Mouse (Mus musculus): ENCODE data around the gene Vmn1r195. TPM values are rescaled to one million over a fixed set of nuclear protein-coding genes. Genes with fewer than 3 reads are reported as not detected.
"Not testable (repeated sequence)": the region's sequence is repeated elsewhere in the genome, so short reads cannot be mapped to it uniquely, and the experiment has no call there.

The Vmn1r195 gene
- polyA plus RNA-seq (2016; fragmentation: Nextera tagmentation; extraction: Ambion mirVana): not detected in 2 replicates

DNA sequence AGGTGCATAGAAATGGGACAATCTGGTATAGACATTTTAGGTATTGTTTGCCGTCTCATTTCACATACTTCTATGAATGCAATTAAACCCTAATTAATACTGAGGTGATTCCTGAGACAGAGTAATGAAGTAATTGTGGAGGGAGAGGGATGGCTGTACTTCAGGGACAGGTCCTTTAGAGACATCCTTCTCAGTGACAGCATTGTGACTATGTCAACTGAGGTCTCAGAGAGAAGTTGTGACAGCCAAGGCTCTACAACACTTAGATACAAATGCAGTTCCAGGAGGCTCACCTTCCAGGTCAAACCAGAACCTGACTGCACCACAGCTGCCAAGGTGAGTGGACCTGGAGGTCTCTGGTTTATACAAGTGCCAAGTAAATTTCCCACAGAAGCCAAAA lies at the start of gene Vmn1r195:
TSS of gene Vmn1r195 (plus strand) at position 301 of the 400 bp plus-strand sequence.
- H3K4me1 ChIP-seq; H3K36me3 ChIP-seq; H3K27ac ChIP-seq; H3K4me3 ChIP-seq; H3K27me3 ChIP-seq; H3K9ac ChIP-seq; ATAC-seq (ENCODE audit: insufficient number of reproducible peaks, insufficient read depth, low FRiP score, low TSS enrichment); H3K9me3 ChIP-seq; H3K4me2 ChIP-seq (replicated peaks): not testable (repeated sequence)
- 85% methylated on average over 1 of the region's 1 CpGs for WGBS

DNA sequence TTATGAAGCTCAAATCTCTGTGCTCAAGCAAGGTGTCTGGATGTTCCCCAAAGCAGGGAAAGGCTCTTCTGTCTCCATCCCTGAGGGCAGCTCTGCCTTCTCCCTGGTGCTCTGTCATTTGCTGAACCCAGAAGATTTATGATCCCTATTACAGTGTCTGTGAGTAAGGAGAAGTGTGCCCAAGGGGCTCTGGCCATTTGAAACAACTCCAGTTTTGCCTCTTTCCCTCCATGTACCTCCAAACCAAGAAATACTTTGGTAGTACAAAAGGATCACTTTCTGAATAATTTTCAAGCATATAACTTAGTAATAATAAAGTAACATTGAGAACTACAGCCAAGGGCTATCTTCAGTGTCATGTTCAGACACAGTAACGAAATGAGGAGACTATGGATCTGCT lies 47.3 kb upstream of the Vmn1r195 start, which contains the start of gene Vmn1r193:
TSS of gene Vmn1r193 (minus strand) at position 101 of the 400 bp plus-strand sequence.
- not testable (repeated sequence) for H3K27ac ChIP-seq; H3K36me3 ChIP-seq; ATAC-seq (ENCODE audit: insufficient number of reproducible peaks, insufficient read depth, low FRiP score, low TSS enrichment); H3K4me2 ChIP-seq (replicated peaks); H3K27me3 ChIP-seq; H3K9me3 ChIP-seq; H3K9ac ChIP-seq; H3K4me3 ChIP-seq; H3K4me1 ChIP-seq
- WGBS: 76% methylated on average over 1 of the region's 1 CpGs

DNA sequence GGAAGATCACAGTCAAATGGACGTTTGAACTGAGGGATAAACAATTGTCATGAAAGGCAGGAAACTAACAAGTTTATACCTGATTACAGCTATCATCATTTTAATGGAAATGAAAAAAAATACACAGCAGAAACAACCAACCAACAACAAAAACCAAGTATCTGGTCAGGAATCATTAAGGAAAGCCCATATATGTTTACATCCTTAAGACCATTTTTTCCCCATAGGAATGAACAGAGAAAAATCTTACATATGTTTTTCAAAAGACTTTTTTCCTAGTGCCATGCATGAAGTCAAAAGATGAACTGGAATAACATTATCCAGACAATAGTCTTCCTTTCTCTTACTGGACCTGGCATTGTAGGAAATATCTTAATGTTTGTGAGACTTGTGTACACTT lies 26.4 kb upstream of the Vmn1r195 start, which contains the start of gene Vmn1r194:
TSS of gene Vmn1r194 (plus strand) at position 301 of the 400 bp plus-strand sequence.
- Histone ChIP-seq H3K9ac (no peak within 1 kb of the TSS), H3K27ac (no peak within 1 kb of the TSS), H3K4me1 (no peaks in the 10 kb centered on the region), H3K4me3 (no peak within 1 kb of the TSS), H3K36me3 (no peaks in the 10 kb centered on the region), H3K4me2 (replicated peaks) (no peak within 1 kb of the TSS), H3K27me3 (no peaks in the 10 kb centered on the region), H3K9me3 (no peaks in the 10 kb centered on the region)
- 48% methylated on average over 1 of the region's 1 CpGs for WGBS
- ATAC-seq (ENCODE audit: insufficient number of reproducible peaks, insufficient read depth, low FRiP score, low TSS enrichment): no peak

DNA sequence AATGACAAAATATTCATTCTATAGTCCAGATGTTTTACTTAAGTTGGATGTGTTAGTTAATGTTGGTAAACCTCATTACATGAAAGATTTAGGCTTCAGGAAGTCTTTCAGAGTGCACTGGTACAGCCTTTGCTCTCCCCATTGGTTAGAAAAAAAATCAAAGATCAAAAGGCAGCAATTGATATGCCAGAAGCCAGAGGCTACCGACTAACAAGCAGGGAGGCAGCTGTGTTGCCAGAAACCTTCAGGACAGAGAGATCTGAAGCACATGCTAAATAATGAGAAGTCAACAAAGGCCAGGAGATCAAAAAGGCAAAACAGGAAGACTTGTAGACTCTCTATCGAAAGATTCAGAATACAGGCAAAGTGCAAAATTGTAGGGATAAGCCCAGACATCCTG lies 1.4 kb downstream of the Vmn1r195 start:
- no peak overlapping the region for H3K27ac ChIP-seq
- no peak for ATAC-seq (ENCODE audit: insufficient number of reproducible peaks, insufficient read depth, low FRiP score, low TSS enrichment)
- H3K27me3 ChIP-seq: no peaks in the 10 kb centered on the region
- no peaks in the 10 kb centered on the region for H3K4me1 ChIP-seq
- no peaks in the 10 kb centered on the region for H3K36me3 ChIP-seq
- no peak overlapping the region for H3K9ac ChIP-seq
- 39% methylated on average over 2 of the region's 2 CpGs for WGBS
- no peaks in the 10 kb centered on the region for H3K9me3 ChIP-seq
- no peak overlapping the region for H3K4me2 ChIP-seq (replicated peaks)
- H3K4me3 ChIP-seq: no peak overlapping the region

DNA sequence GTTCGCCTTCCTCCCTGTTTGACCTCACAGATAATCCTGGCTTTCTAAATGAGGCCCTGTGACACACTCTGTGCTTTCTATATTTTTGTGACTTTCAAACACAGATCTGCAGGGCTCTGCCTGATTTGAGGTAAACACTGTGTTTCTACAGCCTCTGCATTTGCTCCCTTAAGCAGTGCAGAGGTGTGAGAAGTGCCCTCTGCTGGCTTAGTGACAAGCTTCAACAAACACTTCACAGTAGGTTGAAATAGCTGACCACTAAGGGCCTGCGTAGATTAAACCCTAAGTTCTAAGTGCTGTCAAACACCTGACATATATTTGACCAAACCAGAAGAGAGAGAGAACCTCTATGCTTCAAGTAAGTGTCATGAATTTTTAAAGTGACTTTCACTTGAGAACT lies 14.3 kb downstream of the Vmn1r195 start:
- Histone ChIP-seq H3K4me2 (replicated peaks) (no peak overlapping the region), H3K9me3 (no peaks in the 10 kb centered on the region), H3K27me3 (no peaks in the 10 kb centered on the region), H3K4me1 (no peaks in the 10 kb centered on the region), H3K9ac (no peak overlapping the region), H3K4me3 (no peak overlapping the region), H3K36me3 (no peaks in the 10 kb centered on the region), H3K27ac (no peak overlapping the region)
- ATAC-seq (ENCODE audit: insufficient number of reproducible peaks, insufficient read depth, low FRiP score, low TSS enrichment): no peak
- WGBS: 69% methylated on average over 2 of the region's 2 CpGs

DNA sequence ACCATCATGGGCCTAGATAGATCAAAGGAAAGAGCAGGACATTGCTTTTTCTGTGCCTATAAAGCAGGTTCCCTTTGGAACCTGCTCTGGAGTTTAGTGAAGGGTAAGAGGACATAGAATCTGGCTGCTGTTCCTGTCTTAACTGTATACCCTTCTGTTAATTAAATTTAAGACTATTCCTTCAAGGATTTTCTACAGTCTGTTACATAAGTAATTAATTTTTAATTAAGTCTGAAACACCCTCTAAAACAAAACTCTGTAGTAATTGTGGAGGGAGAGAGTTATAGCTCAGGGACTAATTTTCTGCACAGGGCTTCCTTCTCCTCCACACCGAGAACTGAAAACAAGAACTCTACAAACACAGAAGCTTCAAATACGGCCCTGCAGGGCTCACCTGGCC lies 19.3 kb downstream of the Vmn1r195 start, which contains the start of gene Vmn1r196:
TSS of gene Vmn1r196 (plus strand) at position 301 of the 400 bp plus-strand sequence.
- Histone ChIP-seq H3K27me3 (no peaks in the 10 kb centered on the region), H3K27ac (no peak within 1 kb of the TSS), H3K9me3 (no peaks in the 10 kb centered on the region), H3K4me2 (replicated peaks) (no peak within 1 kb of the TSS), H3K36me3 (no peaks in the 10 kb centered on the region), H3K4me1 (no peaks in the 10 kb centered on the region), H3K4me3 (no peak within 1 kb of the TSS), H3K9ac (no peak within 1 kb of the TSS)
- ATAC-seq (ENCODE audit: insufficient number of reproducible peaks, insufficient read depth, low FRiP score, low TSS enrichment): no peak
- WGBS: 65% methylated on average over 2 of the region's 2 CpGs

DNA sequence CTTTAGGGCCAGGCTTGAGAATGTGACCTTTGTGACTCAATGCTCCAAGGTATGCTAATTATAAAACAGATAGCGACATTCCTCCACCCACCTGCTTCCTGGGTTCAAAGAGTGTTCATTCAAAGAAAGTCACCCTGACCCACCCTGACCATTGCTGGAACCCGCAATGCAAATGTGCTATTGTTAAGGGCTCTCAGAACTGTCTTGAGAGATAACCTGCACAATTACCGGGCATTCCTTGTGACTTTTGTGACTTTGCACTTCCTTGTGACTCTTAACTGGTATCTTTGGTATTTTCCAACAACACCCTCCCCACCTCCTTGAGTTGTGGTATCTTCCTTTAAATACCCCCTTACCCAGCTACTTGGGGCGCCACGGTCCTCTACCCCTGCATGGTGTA lies 37.8 kb downstream of the Vmn1r195 start:
- not testable (repeated sequence) for H3K36me3 ChIP-seq; H3K27me3 ChIP-seq; H3K27ac ChIP-seq; H3K9ac ChIP-seq; H3K4me3 ChIP-seq; H3K9me3 ChIP-seq; ATAC-seq (ENCODE audit: insufficient number of reproducible peaks, insufficient read depth, low FRiP score, low TSS enrichment); H3K4me1 ChIP-seq; H3K4me2 ChIP-seq (replicated peaks)
- 90% methylated on average over 5 of the region's 5 CpGs for WGBS

DNA sequence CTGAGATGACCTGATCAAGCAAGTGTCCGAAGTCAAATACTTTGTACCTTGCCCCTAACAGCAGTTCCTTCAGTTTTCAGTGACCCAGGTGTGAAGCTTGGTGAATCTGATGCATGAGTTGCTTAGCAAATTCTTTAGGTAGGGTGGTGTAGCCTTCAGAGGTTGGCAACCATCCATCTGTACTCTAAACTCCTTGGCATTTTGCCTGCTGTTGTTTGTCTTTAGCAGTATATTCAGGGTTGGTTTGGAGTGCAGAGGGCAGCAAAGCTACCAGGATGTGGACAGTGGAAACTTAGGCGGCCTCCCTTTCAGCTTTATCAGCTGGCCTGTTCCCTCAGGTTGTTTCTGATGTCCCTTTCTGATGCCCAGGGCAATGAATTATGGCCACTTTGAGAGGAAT lies 45.0 kb downstream of the Vmn1r195 start:
- Histone ChIP-seq H3K27me3 (no peaks in the 10 kb centered on the region), H3K4me2 (replicated peaks) (no peak overlapping the region)
- no peak for ATAC-seq (ENCODE audit: insufficient number of reproducible peaks, insufficient read depth, low FRiP score, low TSS enrichment)

DNA sequence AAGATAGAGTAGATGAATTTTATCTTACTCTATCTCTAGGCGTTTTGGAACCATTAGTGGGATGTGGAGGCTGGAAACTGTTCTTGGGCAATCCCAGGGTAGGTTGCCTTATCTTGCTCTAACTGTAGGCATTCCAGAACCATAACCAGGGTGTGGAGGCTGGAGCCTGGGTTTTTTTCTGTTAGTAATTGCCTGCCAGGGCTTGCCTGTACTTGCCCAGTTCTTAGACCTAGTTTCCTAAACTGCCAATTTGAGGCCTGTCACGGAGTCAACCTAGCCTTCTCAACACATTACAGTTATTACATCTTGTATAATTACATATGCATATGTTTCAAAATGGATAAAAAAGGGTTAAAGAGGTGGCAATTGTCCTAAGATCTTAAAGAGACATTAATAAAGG lies 47.0 kb downstream of the Vmn1r195 start:
- no peak for ATAC-seq (ENCODE audit: insufficient number of reproducible peaks, insufficient read depth, low FRiP score, low TSS enrichment)
- Histone ChIP-seq H3K27ac (no peak overlapping the region), H3K9ac (no peak overlapping the region), H3K4me1 (no peaks in the 10 kb centered on the region), H3K4me3 (no peak overlapping the region), H3K9me3 (no peaks in the 10 kb centered on the region), H3K4me2 (replicated peaks) (no peak overlapping the region), H3K27me3 (no peaks in the 10 kb centered on the region), H3K36me3 (no peaks in the 10 kb centered on the region)
- WGBS: 75% methylated on average over 2 of the region's 2 CpGs

More for the DNA sequence above, 45.0 kb downstream of the Vmn1r195 start:
- Histone ChIP-seq H3K9ac (no peak overlapping the region), H3K9me3 (no peaks in the 10 kb centered on the region), H3K4me3 (no peak overlapping the region), H3K27ac (no peak overlapping the region), H3K4me1 (no peaks in the 10 kb centered on the region), H3K36me3 (no peaks in the 10 kb centered on the region)
- 77% methylated on average over 2 of the region's 2 CpGs for WGBS

DNA sequence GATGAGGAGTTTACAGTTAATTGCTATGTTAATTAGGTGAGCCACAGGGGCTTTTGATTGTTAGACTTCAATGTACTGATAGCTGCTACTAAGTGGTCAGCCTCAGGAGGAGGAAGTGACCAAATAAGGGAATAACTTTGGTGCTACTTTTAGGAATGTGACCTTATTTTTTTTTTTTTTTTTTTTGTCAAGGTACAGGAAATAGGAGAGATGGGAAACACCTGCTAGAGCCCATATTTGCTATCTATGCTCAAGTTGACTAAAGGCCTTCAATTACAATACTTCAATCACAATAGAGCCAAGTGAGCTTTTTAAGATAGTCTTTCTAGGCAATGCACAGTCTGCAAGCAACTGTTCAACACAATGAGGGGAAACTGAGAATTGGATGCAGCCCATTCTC lies 49.8 kb downstream of the Vmn1r195 start:
- ATAC-seq (ENCODE audit: insufficient number of reproducible peaks, insufficient read depth, low FRiP score, low TSS enrichment): no peak
- Histone ChIP-seq H3K9me3 (no peaks in the 10 kb centered on the region), H3K36me3 (no peaks in the 10 kb centered on the region), H3K27ac (no peak overlapping the region), H3K4me3 (no peak overlapping the region), H3K4me2 (replicated peaks) (no peak overlapping the region), H3K4me1 (no peaks in the 10 kb centered on the region), H3K9ac (no peak overlapping the region), H3K27me3 (no peaks in the 10 kb centered on the region)

DNA sequence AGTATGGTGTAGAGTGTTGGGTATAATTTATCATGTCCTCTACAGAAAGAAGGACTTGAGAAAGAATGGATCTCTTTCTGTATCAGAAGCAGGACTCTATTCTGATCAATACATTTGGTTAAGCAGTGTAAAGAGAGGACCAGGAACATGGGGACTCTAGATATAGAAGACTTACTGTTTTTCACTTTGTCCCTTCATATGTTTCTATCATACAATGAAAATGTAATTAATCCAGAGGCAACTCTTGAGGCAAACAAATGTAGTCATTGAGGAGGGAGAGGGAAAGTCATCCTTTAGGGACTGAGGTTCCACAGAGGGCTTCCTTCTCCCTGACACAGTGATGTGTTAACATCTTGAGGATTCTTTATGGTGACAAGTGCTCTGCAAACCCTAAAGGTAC lies 54.0 kb downstream of the Vmn1r195 start, which contains the start of gene Vmn1r197:
TSS of gene Vmn1r197 (plus strand) at position 301 of the 400 bp plus-strand sequence.
- no peak for ATAC-seq (ENCODE audit: insufficient number of reproducible peaks, insufficient read depth, low FRiP score, low TSS enrichment)

More for the DNA sequence above, 54.0 kb downstream of the Vmn1r195 start, which contains the start of gene Vmn1r197:
- Histone ChIP-seq H3K4me1 (no peaks in the 10 kb centered on the region), H3K27ac (no peak within 1 kb of the TSS), H3K36me3 (no peaks in the 10 kb centered on the region), H3K9ac (no peak within 1 kb of the TSS), H3K4me2 (replicated peaks) (no peak within 1 kb of the TSS), H3K27me3 (no peaks in the 10 kb centered on the region), H3K4me3 (no peak within 1 kb of the TSS), H3K9me3 (no peaks in the 10 kb centered on the region)

Measured in embryonic facial prominence, embryonic 12.5 days (tissue).